Mouse (Mus musculus): Measurements from ENCODE around the gene Hdac4.
A peak's percentile ranks its signal among the peaks of the same experiment; 100 is the strongest.

Hdac4 gene

GRCm38 (mm10) chr1:92179070-92179469, 16.4 kb downstream of the Hdac4 start:
- peak in 1 of 2 experiments; percentile 16 for DNase-seq (ENCODE audit: low spot score in 2 of 2)

GRCm38 (mm10) chr1:92178021-92178895, 17.2 kb downstream of the Hdac4 start:
- DNase-seq (ENCODE audit: low spot score in 2 of 2), result peak in 1 of 2 experiments; percentile 38

GRCm38 (mm10) chr1:92177599-92177998, 17.9 kb downstream of the Hdac4 start:
- no peak for DNase-seq (ENCODE audit: low spot score in 2 of 2)

GRCm38 (mm10) chr1:92177196-92177595, 18.3 kb downstream of the Hdac4 start:
- DNase-seq (ENCODE audit: low spot score in 2 of 2), result no peak

- DNase-seq (ENCODE audit: low spot score in 2 of 2), result no peak
Observed at GRCm38 (mm10) chr1:92175266-92175665, 20.2 kb downstream of the Hdac4 start.

GRCm38 (mm10) chr1:92174898-92175255, 20.6 kb downstream of the Hdac4 start:
- DNase-seq (ENCODE audit: low spot score in 2 of 2), result no peak

GRCm38 (mm10) chr1:92174251-92174897, 21.1 kb downstream of the Hdac4 start:
- no peak for DNase-seq (ENCODE audit: low spot score in 2 of 2)

- DNase-seq (ENCODE audit: low spot score in 2 of 2), result no peak
Observed at GRCm38 (mm10) chr1:92170616-92171235, 24.8 kb downstream of the Hdac4 start.

- no peak for DNase-seq (ENCODE audit: low spot score in 2 of 2)
Observed at GRCm38 (mm10) chr1:92169776-92170055, 25.8 kb downstream of the Hdac4 start.

- DNase-seq (ENCODE audit: low spot score in 2 of 2), result no peak
Observed at GRCm38 (mm10) chr1:92168900-92169775, 26.4 kb downstream of the Hdac4 start.

- DNase-seq (ENCODE audit: low spot score in 2 of 2), result no peak
Observed at GRCm38 (mm10) chr1:92163932-92164331, 31.6 kb downstream of the Hdac4 start.

- DNase-seq (ENCODE audit: low spot score in 2 of 2), result no peak
Observed at GRCm38 (mm10) chr1:92159804-92160203, 35.7 kb downstream of the Hdac4 start.

GRCm38 (mm10) chr1:92150201-92150600, 45.3 kb downstream of the Hdac4 start:
- DNase-seq (ENCODE audit: low spot score in 2 of 2), result no peak

- DNase-seq (ENCODE audit: low spot score in 2 of 2), result no peak
Observed at GRCm38 (mm10) chr1:92148527-92148926, 47.0 kb downstream of the Hdac4 start.

- DNase-seq (ENCODE audit: low spot score in 2 of 2), result no peak
Observed at GRCm38 (mm10) chr1:92144868-92145534, 50.5 kb downstream of the Hdac4 start.

- DNase-seq (ENCODE audit: low spot score in 2 of 2), result no peak
Observed at GRCm38 (mm10) chr1:92143331-92143895, 52.1 kb downstream of the Hdac4 start.

- DNase-seq (ENCODE audit: low spot score in 2 of 2), result no peak
Observed at GRCm38 (mm10) chr1:92142793-92143192, 52.7 kb downstream of the Hdac4 start.

- no peak for DNase-seq (ENCODE audit: low spot score in 2 of 2)
Observed at GRCm38 (mm10) chr1:92139001-92139400, 56.5 kb downstream of the Hdac4 start.

- peak in 1 of 2 experiments; percentile 50 for DNase-seq (ENCODE audit: low spot score in 2 of 2)
Observed at GRCm38 (mm10) chr1:92137136-92137848, 58.2 kb downstream of the Hdac4 start.

GRCm38 (mm10) chr1:92136362-92136761, 59.1 kb downstream of the Hdac4 start:
- DNase-seq (ENCODE audit: low spot score in 2 of 2), result no peak
